Mouse (Mus musculus): ENCODE data around the gene Abhd15.

Abhd15 gene

GRCm38 (mm10) chr11:77493512-77494343 is 21.2 kb upstream of the Abhd15 start, which contains the start of gene Git1:
TSS of gene Git1 (plus strand) at chr11:77493562.
- peak; percentile 58 for DNase-seq (ENCODE audit: low read depth)

GRCm38 (mm10) chr11:77494344-77494676 is 20.6 kb upstream of the Abhd15 start:
- no peak for DNase-seq (ENCODE audit: low read depth)

- no peak for DNase-seq (ENCODE audit: low read depth)
Measured at GRCm38 (mm10) chr11:77494782-77495181, 20.1 kb upstream of the Abhd15 start.

GRCm38 (mm10) chr11:77495507-77495906 is 19.4 kb upstream of the Abhd15 start:
- DNase-seq (ENCODE audit: low read depth): no peak

GRCm38 (mm10) chr11:77497341-77497756 is 17.6 kb upstream of the Abhd15 start:
- peak; percentile 81 for DNase-seq (ENCODE audit: low read depth)

GRCm38 (mm10) chr11:77497851-77498250 is 17.1 kb upstream of the Abhd15 start:
- no peak for DNase-seq (ENCODE audit: low read depth)

GRCm38 (mm10) chr11:77498261-77499139 is 16.4 kb upstream of the Abhd15 start:
- no peak for DNase-seq (ENCODE audit: low read depth)

- no peak for DNase-seq (ENCODE audit: low read depth)
Measured at GRCm38 (mm10) chr11:77499354-77499753, 15.6 kb upstream of the Abhd15 start.

GRCm38 (mm10) chr11:77500361-77501325 is 14.3 kb upstream of the Abhd15 start:
- DNase-seq (ENCODE audit: low read depth): no peak

- DNase-seq (ENCODE audit: low read depth): peak; percentile 89
Measured at GRCm38 (mm10) chr11:77501392-77501791, 13.5 kb upstream of the Abhd15 start.

GRCm38 (mm10) chr11:77501971-77502370 is 12.9 kb upstream of the Abhd15 start:
- DNase-seq (ENCODE audit: low read depth): no peak

- no peak for DNase-seq (ENCODE audit: low read depth)
Measured at GRCm38 (mm10) chr11:77502481-77502880, 12.4 kb upstream of the Abhd15 start.

GRCm38 (mm10) chr11:77503511-77503910 is 11.4 kb upstream of the Abhd15 start:
- no peak for DNase-seq (ENCODE audit: low read depth)

GRCm38 (mm10) chr11:77504377-77504776 is 10.5 kb upstream of the Abhd15 start:
- no peak for DNase-seq (ENCODE audit: low read depth)

- DNase-seq (ENCODE audit: low read depth): no peak
Measured at GRCm38 (mm10) chr11:77505291-77505980, 9.5 kb upstream of the Abhd15 start.

GRCm38 (mm10) chr11:77506273-77506672 is 8.6 kb upstream of the Abhd15 start:
- no peak for DNase-seq (ENCODE audit: low read depth)

- no peak for DNase-seq (ENCODE audit: low read depth)
Measured at GRCm38 (mm10) chr11:77506941-77507340, 8.0 kb upstream of the Abhd15 start.

GRCm38 (mm10) chr11:77507426-77507825 is 7.5 kb upstream of the Abhd15 start:
- no peak for DNase-seq (ENCODE audit: low read depth)

GRCm38 (mm10) chr11:77508068-77509021 is 6.6 kb upstream of the Abhd15 start:
- DNase-seq (ENCODE audit: low read depth): peak; percentile 90

GRCm38 (mm10) chr11:77511336-77511735 is 3.6 kb upstream of the Abhd15 start:
- DNase-seq (ENCODE audit: low read depth): no peak
